Mouse (Mus musculus): ENCODE data around the gene Brd7.

The Brd7 gene

GRCm38 (mm10) chr8:88349046-88349445 is 12.9 kb downstream of the Brd7 start:
- no peak for DNase-seq

DNA sequence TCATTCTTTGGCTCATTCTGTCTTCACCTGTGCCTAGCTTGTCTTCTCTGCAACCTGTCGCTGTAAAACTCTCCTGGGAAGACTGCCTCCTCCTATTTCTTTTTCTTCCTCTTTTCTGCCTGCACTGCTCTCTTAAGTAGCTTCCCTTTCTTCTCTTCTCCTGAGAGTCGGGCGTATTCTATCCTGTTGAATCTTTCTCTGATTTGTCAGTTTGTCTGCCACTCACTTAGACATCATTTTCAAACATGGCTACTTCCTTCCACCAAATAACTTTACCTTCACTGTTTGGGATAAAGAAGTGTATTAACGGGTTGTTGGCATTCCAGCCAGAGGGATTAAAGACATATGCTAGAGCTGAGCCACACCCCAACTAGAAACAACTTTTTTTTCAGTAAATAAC is 20.0 kb downstream of the Brd7 start:
- no peak for DNase-seq

DNA sequence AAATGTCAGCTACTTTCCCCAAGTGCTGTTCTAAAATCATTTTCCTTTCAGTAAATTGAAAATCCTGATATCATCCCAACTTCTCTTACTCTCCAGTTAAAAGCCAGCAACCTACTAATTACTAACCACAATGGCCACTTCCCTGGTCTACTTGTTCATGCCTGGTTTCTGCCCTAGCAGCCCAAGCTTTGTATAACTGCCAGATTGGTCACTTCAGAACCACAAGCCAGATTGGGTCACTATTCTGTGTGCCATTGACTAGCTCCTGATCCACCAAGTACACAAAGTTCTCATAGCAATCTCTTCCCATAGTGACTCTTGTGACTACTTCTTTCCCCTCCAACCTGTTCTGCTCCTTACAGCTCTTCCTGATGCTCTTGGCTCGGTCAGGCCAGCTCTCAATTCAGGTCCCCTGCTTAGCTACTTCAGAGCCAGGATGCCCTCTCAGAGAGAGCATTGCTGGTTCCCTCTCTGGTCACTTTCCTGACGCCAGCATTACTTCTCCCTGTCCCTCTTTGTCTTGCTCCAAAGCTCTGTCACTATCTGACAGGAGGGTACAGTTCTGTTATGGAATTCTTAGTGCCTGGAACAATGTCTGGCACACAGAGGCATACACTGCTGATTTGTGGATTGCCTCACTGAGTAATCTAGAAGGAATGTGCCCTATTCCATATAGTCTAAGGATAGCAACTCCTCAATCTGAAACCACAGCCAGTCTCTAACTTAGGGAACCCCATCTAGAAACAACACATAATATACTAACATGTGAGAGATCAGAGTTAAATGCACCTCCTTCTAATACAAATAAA is 21.9 kb downstream of the Brd7 start:
- DNase-seq: peak in 1 of 2 experiments; percentile 33

DNA sequence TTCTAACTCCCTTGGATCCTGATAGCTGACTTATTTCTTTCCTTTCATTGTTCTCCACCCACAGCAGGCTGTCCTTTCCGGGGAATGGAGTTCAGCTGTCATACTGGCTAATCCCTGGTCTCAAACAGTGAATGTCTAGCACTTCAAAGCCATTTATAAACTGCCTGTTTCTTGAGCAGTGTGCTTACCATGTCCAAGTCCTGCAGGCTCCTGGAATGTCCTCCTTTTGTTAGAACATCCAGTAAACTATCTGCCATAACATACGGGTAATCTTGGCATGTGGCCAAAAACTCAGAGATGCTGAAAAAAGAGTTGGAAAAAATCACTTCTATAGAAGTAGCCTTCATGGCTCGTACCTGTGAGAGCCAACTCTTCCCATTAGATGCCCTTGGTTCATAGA is 22.8 kb downstream of the Brd7 start:
- DNase-seq: no peak

DNA sequence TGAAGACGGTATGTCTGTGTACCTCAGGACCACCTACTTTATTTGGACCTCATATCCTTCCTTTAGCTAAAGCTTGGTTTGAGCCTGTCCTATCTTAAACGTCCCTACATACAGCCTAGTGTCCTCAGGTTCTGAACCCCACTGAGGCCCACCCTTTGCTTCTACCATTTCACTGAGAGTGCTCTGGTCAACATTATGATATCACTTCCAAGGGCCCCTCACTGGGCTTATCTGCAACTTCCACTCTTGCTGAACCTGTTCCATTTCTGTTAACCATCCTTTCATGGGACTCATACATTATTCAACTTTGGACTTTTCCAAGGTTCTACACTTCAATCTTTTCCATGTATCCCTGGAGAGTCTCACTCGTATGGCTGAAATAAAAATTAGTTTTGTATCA is 27.0 kb downstream of the Brd7 start:
- DNase-seq: no peak

DNA sequence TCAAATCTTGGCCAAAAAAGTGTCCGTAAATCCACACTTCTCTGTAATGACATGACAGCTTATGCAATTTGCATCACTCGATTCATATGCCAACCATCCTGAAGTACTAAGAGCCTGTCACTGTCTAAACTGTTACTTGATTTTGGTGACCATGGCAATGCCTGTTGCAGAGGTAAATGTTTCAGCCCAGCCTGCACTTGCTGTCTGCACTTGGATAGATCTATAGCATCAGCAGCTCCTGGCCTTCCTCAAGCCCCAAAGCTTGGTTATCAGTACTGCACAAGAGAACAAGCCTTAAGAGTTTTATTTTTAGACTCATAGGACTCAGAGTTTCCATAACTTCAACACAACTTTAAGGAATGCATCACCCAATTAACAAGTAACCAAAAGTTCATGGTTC is 27.6 kb downstream of the Brd7 start:
- no peak for DNase-seq

DNA sequence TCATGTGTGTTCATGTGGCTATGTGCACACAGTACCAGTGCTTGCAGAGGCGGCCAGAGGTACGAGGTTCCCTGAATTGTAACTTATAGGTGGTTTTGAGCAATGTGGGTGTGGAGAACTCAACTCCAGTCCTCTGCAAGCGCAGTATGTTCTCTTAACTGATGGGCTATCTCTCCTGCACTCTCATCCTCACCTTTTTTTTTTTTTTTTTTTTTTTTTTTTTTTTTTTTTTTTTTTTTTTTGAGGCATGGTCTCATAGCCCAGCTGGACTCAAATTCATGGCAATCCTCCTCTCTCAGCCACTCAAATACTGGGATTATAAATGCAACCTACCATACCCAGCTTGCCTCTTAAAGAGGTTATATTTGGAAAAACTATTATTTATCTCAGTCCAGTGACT is 31.2 kb downstream of the Brd7 start:
- DNase-seq: no peak

GRCm38 (mm10) chr8:88328689-88329088 is 33.3 kb downstream of the Brd7 start:
- no peak for DNase-seq

- no peak for DNase-seq
These were observed 35.7 kb downstream of the Brd7 start for GRCm38 (mm10) chr8:88326328-88326727.

- DNase-seq: no peak
These were observed 36.2 kb downstream of the Brd7 start for GRCm38 (mm10) chr8:88325795-88326194.

- no peak for DNase-seq
These were observed 36.7 kb downstream of the Brd7 start for GRCm38 (mm10) chr8:88325251-88325650.

- no peak for DNase-seq
These were observed 37.2 kb downstream of the Brd7 start for GRCm38 (mm10) chr8:88324760-88325159.

- DNase-seq: no peak
These were observed 38.5 kb downstream of the Brd7 start for GRCm38 (mm10) chr8:88323523-88323922.

DNA sequence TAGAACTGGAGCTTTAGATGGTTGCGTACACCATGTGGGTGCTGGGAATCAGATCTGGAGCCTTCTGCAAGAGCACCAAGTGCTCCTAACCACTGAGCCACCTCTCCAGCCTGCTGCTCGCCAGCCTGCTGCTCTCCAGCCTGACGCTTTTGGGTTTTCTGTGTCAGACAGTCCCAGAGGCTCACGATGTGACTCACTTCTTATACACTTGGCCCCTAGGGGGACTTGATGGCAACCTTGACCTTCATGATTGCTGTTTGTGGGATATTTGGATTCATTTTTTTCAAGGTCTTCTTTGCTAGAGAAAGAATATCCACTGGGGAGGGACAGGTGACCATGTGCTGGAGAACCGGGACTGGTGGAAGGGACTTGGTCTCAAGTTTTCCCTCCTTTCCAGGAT is 40.6 kb downstream of the Brd7 start:
- no peak for DNase-seq

DNA sequence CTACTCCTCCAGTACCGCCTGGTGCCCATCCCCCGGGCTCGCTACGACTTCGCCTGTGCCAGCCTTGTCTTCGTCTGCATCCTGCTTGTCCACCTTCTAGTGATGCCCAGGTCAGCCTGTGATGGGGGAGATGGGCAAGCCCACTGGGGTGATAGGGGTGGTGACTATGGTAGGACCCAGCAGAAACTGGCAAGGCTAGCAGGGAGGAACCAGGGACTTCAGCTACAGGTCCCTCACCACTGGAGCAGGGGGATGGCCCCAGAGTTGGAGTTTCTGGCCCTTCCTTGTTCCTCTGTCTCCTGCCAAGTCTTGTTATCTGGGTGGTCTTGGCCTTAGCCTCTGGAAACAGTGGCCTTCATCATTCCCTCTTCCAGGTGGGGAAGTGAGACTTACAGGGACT is 41.9 kb downstream of the Brd7 start:
- DNase-seq: no peak

DNA sequence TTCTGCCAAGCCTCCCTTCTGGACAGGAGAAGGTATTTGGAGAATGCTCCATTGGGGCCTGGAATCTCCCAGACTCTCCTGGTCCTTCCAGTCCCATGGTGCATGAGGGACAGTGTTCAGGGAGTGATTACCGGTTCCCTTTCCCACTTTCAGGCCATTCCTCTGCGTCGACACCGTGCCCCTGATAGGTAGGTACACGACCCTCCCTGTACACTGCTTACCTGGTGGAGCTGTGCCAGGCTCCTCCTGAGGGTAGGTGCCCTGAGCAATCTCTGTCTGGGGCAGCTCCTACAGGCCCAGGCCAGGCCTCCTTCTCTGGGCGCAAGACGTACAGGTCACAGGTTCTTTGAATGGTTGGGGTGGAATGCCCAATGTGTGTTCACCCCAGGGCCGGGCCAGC is 43.8 kb downstream of the Brd7 start:
- DNase-seq: no peak

GRCm38 (mm10) chr8:88317341-88317740 is 44.7 kb downstream of the Brd7 start:
- DNase-seq: no peak

- DNase-seq: peak; percentile 43 to 58
These were observed 45.7 kb downstream of the Brd7 start for GRCm38 (mm10) chr8:88316139-88316931.

DNA sequence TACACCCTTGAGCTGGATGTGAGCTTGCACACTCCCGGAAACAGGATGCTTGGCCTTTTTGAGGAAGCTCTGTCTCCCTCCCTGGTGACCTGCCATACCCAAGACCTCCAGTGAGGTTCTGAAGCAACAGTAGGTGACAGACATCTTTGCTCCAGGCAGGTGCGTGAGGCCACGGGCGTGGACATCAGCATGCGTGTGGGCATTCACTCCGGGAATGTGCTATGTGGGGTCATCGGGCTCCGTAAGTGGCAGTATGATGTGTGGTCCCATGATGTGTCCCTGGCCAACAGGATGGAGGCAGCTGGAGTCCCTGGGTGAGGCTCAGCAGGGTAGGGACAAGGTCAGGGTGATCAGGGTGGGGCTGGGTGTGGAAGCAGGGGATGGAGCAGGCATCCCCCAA is 46.7 kb downstream of the Brd7 start:
- DNase-seq: no peak

GRCm38 (mm10) chr8:88313991-88314390 is 48.0 kb downstream of the Brd7 start:
- DNase-seq: no peak

GRCm38 (mm10) chr8:88312966-88313365 is 49.0 kb downstream of the Brd7 start:
- peak; percentile 40 to 46 for DNase-seq

GRCm38 (mm10) chr8:88310286-88310685 is 51.7 kb downstream of the Brd7 start:
- DNase-seq: no peak

DNA sequence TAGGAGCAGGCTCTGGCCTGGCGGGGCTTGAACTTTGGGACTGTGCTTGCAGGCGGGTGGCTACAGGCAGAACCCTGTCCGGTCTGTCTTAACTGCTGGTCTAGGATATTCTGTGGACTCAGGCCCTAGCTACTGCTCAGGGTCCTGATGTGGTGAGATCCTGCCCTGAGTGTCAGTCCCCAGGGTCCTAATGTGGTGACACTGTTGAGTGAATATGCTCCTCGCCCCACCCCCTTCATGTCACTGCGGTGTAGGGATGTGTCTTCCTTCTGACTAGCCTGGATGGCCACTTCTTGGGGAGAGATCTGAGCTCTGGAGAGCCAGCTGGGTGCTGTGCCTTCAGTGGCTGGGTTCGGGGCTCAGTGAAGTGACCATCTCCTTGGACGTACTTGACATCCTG is 52.1 kb downstream of the Brd7 start:
- DNase-seq: no peak

GRCm38 (mm10) chr8:88309274-88309873 is 52.6 kb downstream of the Brd7 start:
- DNase-seq: no peak
